Mouse (Mus musculus) forelimb bud, embryonic 11.5 days (tissue): ENCODE measurements at regions not wholly inside any gene's neighbourhood (a gene's known extent, or its start where the extent isn't known, plus 50 kb on each side); places are given as distances from the start of the nearest gene placed in this dataset.
"Not testable (repeated sequence)": the region's sequence is repeated elsewhere in the genome, so short reads cannot be mapped to it uniquely, and the experiment has no call there.

Source experiments
- DNase-seq: peaks from one replicate; pipeline ENCODE4 v3.0.0-alpha.2; 2012; ENCODE audit warnings: low read depth, low spot score

DNA sequence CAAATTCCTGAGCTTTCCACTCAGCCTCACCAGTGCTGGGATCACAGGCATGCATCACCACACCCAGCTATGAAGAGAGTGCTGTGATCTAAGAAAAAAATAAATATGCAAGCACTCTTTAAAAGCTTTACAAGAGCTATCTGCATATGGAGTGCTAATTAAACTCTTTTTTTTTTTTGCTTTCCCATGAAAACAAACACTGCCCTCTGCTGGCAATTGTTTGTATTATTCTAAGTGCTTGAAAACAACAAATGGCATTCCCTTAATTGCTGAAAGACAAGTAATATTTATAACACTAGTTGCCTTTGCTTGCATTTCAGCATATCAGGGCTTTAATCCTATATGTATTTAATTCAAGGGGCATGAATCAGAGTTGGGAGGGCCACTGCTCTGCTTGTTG is 91.8 kb downstream of the 5730507C01Rik start:
- not testable (repeated sequence) for DNase-seq

DNA sequence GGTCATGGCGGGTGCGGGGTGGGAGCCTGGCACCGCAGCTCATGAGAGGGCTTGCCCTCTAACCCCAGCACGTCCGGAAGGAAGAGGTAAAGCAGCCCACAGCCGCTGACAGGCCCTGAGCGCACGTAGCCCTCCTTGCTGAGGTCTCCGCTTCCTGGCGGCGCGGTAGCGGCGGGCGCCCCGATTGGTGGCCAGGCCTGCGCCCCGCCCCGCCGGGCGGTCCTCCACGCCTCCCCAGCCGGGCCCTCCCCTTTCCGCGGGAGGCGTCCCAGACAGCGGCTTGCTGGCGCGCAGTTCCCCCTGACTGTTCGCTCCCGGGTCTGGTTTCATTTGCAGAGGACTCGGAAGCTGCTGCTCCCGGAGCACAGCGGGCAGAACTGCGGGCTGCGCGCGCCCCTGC is 95.5 kb downstream of the 5730507C01Rik start:
- DNase-seq = peak; percentile 58

DNA sequence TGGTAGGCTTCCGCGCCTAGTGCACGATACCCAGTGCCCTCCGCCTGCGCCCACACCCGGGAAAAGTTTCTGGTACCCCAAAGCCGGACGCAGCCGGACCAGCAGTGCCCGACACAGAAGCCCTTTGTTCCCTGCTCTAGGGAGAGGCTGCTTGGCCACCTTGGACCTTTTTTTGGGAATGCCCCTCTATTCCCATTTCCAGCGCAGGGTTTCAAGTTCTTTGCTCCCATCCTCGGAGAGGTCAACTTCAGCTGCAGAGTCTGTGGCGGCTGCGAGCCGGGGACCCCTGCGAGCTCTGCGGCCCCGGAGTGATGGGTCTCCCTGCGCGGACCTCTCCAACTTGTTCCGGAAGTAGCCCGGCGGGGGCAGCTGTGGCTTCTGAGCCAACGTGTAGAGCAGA is 96.3 kb downstream of the 5730507C01Rik start:
- DNase-seq = not testable (repeated sequence)
